Mouse (Mus musculus) embryo, embryonic 9.5 days (tissue): ENCODE data around the gene Map2k4.

Experiments
- DNase-seq: peaks from one replicate; pipeline ENCODE4 v3.0.0-alpha.2; 2017; ENCODE audit errors: extremely low spot score

Gene Map2k4

GRCm38 (mm10) chr11:65773946-65774656 is 14.0 kb downstream of the Map2k4 start:
- no peak for DNase-seq

- DNase-seq, result no peak
These were observed 14.6 kb downstream of the Map2k4 start for GRCm38 (mm10) chr11:65773535-65773934.

- DNase-seq, result no peak
These were observed 16.6 kb downstream of the Map2k4 start for GRCm38 (mm10) chr11:65771546-65771945.

GRCm38 (mm10) chr11:65769990-65770389 is 18.1 kb downstream of the Map2k4 start:
- no peak for DNase-seq

- no peak for DNase-seq
These were observed 19.7 kb downstream of the Map2k4 start for GRCm38 (mm10) chr11:65768445-65768844.

GRCm38 (mm10) chr11:65760912-65761311 is 27.2 kb downstream of the Map2k4 start:
- no peak for DNase-seq

GRCm38 (mm10) chr11:65759350-65759749 is 28.7 kb downstream of the Map2k4 start:
- DNase-seq, result no peak

GRCm38 (mm10) chr11:65754161-65754560 is 33.9 kb downstream of the Map2k4 start:
- no peak for DNase-seq

- DNase-seq, result no peak
These were observed 34.5 kb downstream of the Map2k4 start for GRCm38 (mm10) chr11:65753593-65753992.

GRCm38 (mm10) chr11:65750546-65750945 is 37.6 kb downstream of the Map2k4 start:
- no peak for DNase-seq

GRCm38 (mm10) chr11:65747433-65747832 is 40.7 kb downstream of the Map2k4 start:
- no peak for DNase-seq

GRCm38 (mm10) chr11:65745707-65746333 is 42.3 kb downstream of the Map2k4 start:
- DNase-seq, result no peak

GRCm38 (mm10) chr11:65743866-65744265 is 44.2 kb downstream of the Map2k4 start:
- no peak for DNase-seq

GRCm38 (mm10) chr11:65740811-65741210 is 47.3 kb downstream of the Map2k4 start:
- DNase-seq, result no peak

- DNase-seq, result no peak
These were observed 47.7 kb downstream of the Map2k4 start for GRCm38 (mm10) chr11:65740390-65740789.

- no peak for DNase-seq
These were observed 48.2 kb downstream of the Map2k4 start for GRCm38 (mm10) chr11:65739880-65740279.

- DNase-seq, result no peak
These were observed 53.4 kb downstream of the Map2k4 start for GRCm38 (mm10) chr11:65734656-65735055.

GRCm38 (mm10) chr11:65729623-65730217 is 58.4 kb downstream of the Map2k4 start:
- DNase-seq, result no peak

GRCm38 (mm10) chr11:65728906-65729305 is 59.2 kb downstream of the Map2k4 start:
- DNase-seq, result no peak

GRCm38 (mm10) chr11:65723715-65724114 is 64.4 kb downstream of the Map2k4 start:
- DNase-seq, result no peak

- no peak for DNase-seq
These were observed 66.5 kb downstream of the Map2k4 start for GRCm38 (mm10) chr11:65721615-65722014.

GRCm38 (mm10) chr11:65719960-65720359 is 68.1 kb downstream of the Map2k4 start:
- DNase-seq, result no peak

GRCm38 (mm10) chr11:65713830-65714229 is 74.3 kb downstream of the Map2k4 start:
- DNase-seq, result no peak
